Mouse (Mus musculus): Measurements from ENCODE around the gene Prss2. TPM values are rescaled to one million over a fixed set of nuclear protein-coding genes. Genes with fewer than 3 reads are reported as not detected.

Prss2 gene
- total RNA-seq (2014; rRNA removed) (not detected in 2 replicates), polyA plus RNA-seq (2015; fragmentation: Nextera tagmentation; extraction: Ambion mirVana) (not detected in 2 replicates)

DNA sequence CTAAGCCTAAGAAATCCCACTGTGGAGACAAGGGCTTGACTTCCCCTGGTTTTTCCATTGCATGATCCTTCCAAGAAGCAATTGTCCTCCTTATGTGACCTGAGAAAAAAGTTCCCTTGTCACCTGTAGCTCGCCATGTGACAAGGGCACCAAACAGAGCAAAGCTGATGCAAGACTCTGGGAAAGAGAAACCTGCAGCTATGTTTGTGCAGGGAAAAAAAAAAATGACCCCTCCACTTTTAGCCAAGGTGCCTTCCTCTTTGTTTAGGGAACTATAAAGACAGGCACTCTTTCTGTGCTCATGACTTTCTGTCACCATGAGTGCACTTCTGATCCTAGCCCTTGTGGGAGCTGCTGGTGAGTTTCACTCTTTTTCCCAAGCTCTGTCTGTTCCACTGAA lies at the start of gene Prss2:
Gene Prss2 (plus strand): TSS at position 301 of the 400 bp plus-strand sequence.
- Histone ChIP-seq H3K9me3 (ENCODE audit: low read length) (no peaks in the 10 kb centered on the region), H3K4me2 (ENCODE audit: low read depth, low read length, poor library complexity, severe bottlenecking) (no peak within 1 kb of the TSS), H3K36me3 (ENCODE audit: insufficient read depth, low read length) (no peaks in the 10 kb centered on the region), H3K27me3 (ENCODE audit: insufficient read depth, low read length) (no peaks in the 10 kb centered on the region), H3K9ac (replicated peaks; ENCODE audit: low read length, poor library complexity, severe bottlenecking) (no peak within 1 kb of the TSS), H3K4me3 (ENCODE audit: low read depth, low read length) (no peak within 1 kb of the TSS), H3K4me1 (ENCODE audit: insufficient read depth, low read length) (no peaks in the 10 kb centered on the region), H3K27ac (ENCODE audit: low read depth, low read length) (no peak within 1 kb of the TSS)
- 88% methylated on average over 1 of the region's 1 CpGs for WGBS
- TF ChIP-seq CTCF (IDR thresholded peaks at IDR 0.05), result no peak
- DNase-seq (ENCODE audit: low spot score) (no peak), ATAC-seq (ENCODE audit: low FRiP score) (no peak)

DNA sequence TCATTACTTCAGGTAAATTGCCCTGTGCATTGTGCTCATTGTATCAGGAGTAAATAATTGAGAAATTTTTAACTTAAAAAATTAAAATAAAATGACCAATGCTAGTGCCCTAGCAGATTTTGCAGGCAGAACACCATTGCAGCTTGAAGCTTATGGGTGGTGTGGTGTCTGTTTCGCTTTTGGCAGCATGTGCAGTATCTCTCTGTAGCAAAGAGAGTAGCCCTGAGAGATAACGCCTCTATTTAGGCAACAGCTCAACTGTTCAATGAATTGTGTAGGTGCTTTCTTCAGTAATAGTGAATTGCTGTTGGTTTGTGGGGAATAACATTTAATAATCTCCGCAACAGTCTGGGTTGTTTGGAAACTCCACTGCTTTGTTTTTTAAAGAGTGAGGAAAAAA lies 22.2 kb upstream of the Prss2 start:
- no peak for TF ChIP-seq CTCF (IDR thresholded peaks at IDR 0.05)
- H3K27ac ChIP-seq (ENCODE audit: low read depth, low read length), result no peak overlapping the region
- H3K4me1 ChIP-seq (ENCODE audit: insufficient read depth, low read length), result no peaks in the 10 kb centered on the region
- H3K36me3 ChIP-seq (ENCODE audit: insufficient read depth, low read length), result no peaks in the 10 kb centered on the region
- no peak overlapping the region for H3K9ac ChIP-seq (replicated peaks; ENCODE audit: low read length, poor library complexity, severe bottlenecking)
- no peak overlapping the region for H3K4me3 ChIP-seq (ENCODE audit: low read depth, low read length)
- no peaks in the 10 kb centered on the region for H3K27me3 ChIP-seq (ENCODE audit: insufficient read depth, low read length)
- H3K4me2 ChIP-seq (ENCODE audit: low read depth, low read length, poor library complexity, severe bottlenecking), result no peak overlapping the region
- WGBS, result 88% methylated on average over 3 of the region's 3 CpGs
- no peaks in the 10 kb centered on the region for H3K9me3 ChIP-seq (ENCODE audit: low read length)
- DNase-seq (ENCODE audit: low spot score) (no peak), ATAC-seq (ENCODE audit: low FRiP score) (no peak)

DNA sequence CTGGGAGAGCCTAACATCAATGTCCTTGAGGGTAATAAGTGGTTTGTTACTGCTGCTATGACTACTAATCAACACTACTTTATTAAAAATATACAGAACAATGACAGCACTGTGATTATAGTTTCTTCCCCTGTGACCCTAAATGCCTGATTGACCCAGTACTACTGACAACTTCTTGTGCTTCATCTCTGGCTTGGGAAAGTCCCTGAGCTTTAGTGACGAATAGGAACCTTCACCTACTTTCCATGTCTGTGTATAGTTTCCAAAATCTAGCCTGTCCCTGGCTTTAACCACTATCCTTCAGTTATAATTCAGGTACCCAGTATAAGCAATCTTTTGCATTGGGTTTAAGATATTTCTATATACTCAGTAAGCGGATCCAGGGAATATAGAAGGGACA lies 16.7 kb upstream of the Prss2 start:
- no peaks in the 10 kb centered on the region for H3K9me3 ChIP-seq (ENCODE audit: low read length)
- H3K4me2 ChIP-seq (ENCODE audit: low read depth, low read length, poor library complexity, severe bottlenecking), result no peak overlapping the region
- ATAC-seq (ENCODE audit: low FRiP score), result no peak
- no peak overlapping the region for H3K27ac ChIP-seq (ENCODE audit: low read depth, low read length)
- TF ChIP-seq CTCF (IDR thresholded peaks at IDR 0.05), result no peak
- no peaks in the 10 kb centered on the region for H3K36me3 ChIP-seq (ENCODE audit: insufficient read depth, low read length)
- DNase-seq (ENCODE audit: low spot score), result no peak
- H3K9ac ChIP-seq (replicated peaks; ENCODE audit: low read length, poor library complexity, severe bottlenecking), result no peak overlapping the region
- no peaks in the 10 kb centered on the region for H3K27me3 ChIP-seq (ENCODE audit: insufficient read depth, low read length)
- 85% methylated on average over 2 of the region's 2 CpGs for WGBS
- no peaks in the 10 kb centered on the region for H3K4me1 ChIP-seq (ENCODE audit: insufficient read depth, low read length)
- no peak overlapping the region for H3K4me3 ChIP-seq (ENCODE audit: low read depth, low read length)

DNA sequence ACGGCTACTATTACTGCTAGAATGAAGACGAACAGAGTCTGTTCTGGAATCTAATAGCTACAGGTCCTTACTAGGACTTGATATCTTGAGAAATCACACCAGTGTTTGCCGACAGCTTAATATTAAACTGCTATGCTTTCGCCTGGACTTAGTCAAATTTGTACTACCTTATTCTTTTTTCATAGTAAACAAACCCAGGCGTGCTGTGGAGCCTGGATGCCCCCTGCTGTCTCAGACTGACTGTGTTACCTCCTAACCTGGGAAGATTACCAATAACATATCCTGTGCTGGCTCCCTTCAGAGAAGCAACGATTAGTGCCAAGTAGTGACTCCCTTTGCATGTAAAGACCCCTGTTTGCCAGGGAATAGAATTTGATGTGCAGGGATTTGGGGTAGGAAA lies 16.3 kb upstream of the Prss2 start:
- Histone ChIP-seq H3K9me3 (ENCODE audit: low read length) (no peaks in the 10 kb centered on the region), H3K4me2 (ENCODE audit: low read depth, low read length, poor library complexity, severe bottlenecking) (no peak overlapping the region), H3K27ac (ENCODE audit: low read depth, low read length) (no peak overlapping the region), H3K4me1 (ENCODE audit: insufficient read depth, low read length) (no peaks in the 10 kb centered on the region), H3K4me3 (ENCODE audit: low read depth, low read length) (no peak overlapping the region), H3K9ac (replicated peaks; ENCODE audit: low read length, poor library complexity, severe bottlenecking) (no peak overlapping the region), H3K36me3 (ENCODE audit: insufficient read depth, low read length) (no peaks in the 10 kb centered on the region), H3K27me3 (ENCODE audit: insufficient read depth, low read length) (no peaks in the 10 kb centered on the region)
- DNase-seq (ENCODE audit: low spot score) (no peak), ATAC-seq (ENCODE audit: low FRiP score) (no peak)
- 0 out of 2 replicates have a peak, but pooled peaks have one; percentile 13 for TF ChIP-seq CTCF (IDR thresholded peaks at IDR 0.05)
- WGBS, result 79% methylated on average over 6 of the region's 6 CpGs

DNA sequence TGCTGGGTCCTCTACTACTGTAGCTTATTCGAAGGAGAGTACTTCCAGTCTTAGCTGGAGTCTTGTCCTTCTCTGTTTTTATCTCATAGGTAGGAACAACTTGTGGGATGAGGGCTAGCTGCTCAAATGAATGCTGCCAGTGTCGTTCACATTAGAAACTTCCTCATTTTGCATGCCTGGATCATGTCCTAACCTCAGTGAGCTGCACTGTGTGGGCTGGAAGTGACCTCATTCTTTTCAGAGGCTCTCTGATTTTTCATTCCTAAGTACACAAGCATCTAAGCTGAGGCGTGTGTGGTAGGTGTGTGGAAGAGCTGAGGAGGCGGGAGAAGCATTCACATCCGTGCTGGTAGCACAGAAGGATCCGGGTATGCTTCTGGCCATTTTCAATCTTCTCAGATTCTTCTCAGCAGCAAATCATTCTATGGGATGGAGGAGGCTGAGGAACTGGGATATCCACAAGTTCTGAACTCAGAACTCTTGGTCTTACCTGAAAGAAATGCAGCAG lies 3.5 kb upstream of the Prss2 start:
- Histone ChIP-seq H3K27ac (ENCODE audit: low read depth, low read length) (no peak overlapping the region), H3K4me1 (ENCODE audit: insufficient read depth, low read length) (no peaks in the 10 kb centered on the region), H3K9ac (replicated peaks; ENCODE audit: low read length, poor library complexity, severe bottlenecking) (no peak overlapping the region), H3K4me2 (ENCODE audit: low read depth, low read length, poor library complexity, severe bottlenecking) (no peak overlapping the region), H3K36me3 (ENCODE audit: insufficient read depth, low read length) (no peaks in the 10 kb centered on the region), H3K9me3 (ENCODE audit: low read length) (no peaks in the 10 kb centered on the region), H3K27me3 (ENCODE audit: insufficient read depth, low read length) (no peaks in the 10 kb centered on the region), H3K4me3 (ENCODE audit: low read depth, low read length) (no peak overlapping the region)
- 84% methylated on average over 6 of the region's 6 CpGs for WGBS
- DNase-seq (ENCODE audit: low spot score) (no peak), ATAC-seq (ENCODE audit: low FRiP score) (no peak)
- TF ChIP-seq CTCF (IDR thresholded peaks at IDR 0.05), result no peak

DNA sequence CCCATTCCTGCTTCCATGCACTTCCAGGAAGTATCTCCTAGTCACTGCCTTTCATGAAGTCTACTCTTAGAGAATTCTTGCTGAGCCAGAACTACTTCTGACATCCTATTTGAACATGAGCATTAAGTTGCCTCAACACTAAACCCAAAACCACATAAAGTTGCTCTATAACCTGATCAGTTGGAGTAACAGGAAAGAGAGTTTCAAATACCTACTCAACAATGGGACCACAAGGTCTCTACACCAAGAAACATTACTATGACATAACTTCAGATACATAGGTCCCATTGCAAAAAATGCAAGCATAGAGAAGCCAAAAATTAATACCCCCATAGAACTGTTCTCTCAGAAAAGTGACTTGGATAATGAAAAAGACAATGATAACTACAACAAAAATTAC lies 4.9 kb downstream of the Prss2 start:
- Histone ChIP-seq H3K27me3 (ENCODE audit: insufficient read depth, low read length) (no peaks in the 10 kb centered on the region), H3K9me3 (ENCODE audit: low read length) (no peaks in the 10 kb centered on the region), H3K9ac (replicated peaks; ENCODE audit: low read length, poor library complexity, severe bottlenecking) (no peak overlapping the region), H3K4me2 (ENCODE audit: low read depth, low read length, poor library complexity, severe bottlenecking) (no peak overlapping the region), H3K36me3 (ENCODE audit: insufficient read depth, low read length) (no peaks in the 10 kb centered on the region), H3K4me3 (ENCODE audit: low read depth, low read length) (no peak overlapping the region), H3K27ac (ENCODE audit: low read depth, low read length) (no peak overlapping the region), H3K4me1 (ENCODE audit: insufficient read depth, low read length) (no peaks in the 10 kb centered on the region)
- ATAC-seq (ENCODE audit: low FRiP score) (no peak), DNase-seq (ENCODE audit: low spot score) (no peak)
- no peak for TF ChIP-seq CTCF (IDR thresholded peaks at IDR 0.05)

Measured in midbrain, postnatal 0 days (tissue).